Mouse (Mus musculus): ENCODE data around the gene Gadd45b.

The Gadd45b gene

DNA sequence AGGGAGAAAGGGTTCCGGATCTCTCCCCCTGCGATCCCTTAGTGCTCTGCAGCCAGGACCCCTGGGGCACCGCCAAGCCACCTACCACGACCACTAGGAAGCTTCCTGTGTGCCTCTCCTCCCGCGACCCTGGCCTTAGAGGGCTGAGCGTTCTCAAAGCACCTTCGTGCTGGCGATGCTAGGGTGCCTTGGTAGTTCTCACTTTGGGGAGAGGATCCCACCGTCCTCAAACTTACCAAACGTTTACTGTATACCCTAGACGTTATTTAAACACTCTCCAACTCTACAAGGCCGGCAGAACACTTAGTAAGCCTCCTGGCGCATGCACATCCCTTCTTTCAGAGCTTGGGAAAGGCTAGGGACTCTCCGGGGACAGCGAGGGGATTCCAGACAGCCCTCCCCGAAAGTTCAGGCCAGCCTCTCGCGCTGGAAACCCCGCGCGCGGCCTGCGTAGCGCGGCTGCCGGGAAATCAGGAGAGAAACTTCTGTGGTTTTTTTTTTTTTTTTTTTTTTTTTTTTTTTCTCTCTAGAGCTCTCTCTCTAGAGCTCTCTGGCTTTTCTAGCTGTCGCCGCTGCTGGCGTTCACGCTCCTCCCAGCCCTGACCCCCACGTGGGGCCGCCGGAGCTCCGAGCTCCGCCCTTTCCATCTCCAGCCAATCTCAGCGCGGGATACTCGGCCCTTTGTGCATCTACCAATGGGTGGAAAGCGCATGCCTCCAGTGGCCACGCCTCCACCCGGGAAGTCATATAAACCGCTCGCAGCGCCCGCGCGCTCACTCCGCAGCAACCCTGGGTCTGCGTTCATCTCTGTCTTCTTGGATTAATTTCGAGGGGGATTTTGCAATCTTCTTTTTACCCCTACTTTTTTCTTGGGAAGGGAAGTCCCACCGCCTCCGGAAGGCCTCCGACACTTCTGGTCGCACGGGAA lies at the start of gene Gadd45b:
Gadd45b (plus strand) TSS at position 775 of the 928 bp plus-strand sequence.
- in situ Hi-C loops (cut with MboI, MseI) = loop anchor here (5.0 to 10.0 kb wide), 2 partner anchors 63 to 785 kb away; partner anchors contain the start of genes Cbarp and Midn

DNA sequence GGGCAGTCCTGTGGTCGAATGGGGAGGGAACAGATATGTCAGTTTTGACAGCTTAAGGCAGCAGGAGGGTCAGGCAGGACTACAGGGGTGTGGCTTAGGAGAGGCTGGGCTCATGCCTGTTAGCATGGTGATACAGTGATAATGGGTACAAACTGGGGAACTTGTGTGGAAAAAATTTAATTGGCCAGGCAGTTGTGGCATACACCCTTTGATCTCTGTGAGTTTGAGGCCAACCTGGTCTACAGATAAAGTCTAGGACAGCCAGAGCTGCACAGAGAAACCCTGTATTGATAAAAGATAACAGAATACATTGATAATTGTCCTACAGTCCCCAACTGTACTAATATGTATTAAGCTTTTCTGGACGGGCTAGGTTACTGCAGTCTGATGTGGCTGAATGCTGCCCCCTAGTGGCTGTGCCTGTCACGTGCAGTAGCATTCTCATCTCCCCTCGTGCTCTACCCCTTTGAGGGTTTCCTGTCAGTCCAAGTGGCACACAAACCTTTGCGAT lies 49.7 kb upstream of the Gadd45b start:
- in situ Hi-C loops (cut with MboI, MseI) = no loop called here

DNA sequence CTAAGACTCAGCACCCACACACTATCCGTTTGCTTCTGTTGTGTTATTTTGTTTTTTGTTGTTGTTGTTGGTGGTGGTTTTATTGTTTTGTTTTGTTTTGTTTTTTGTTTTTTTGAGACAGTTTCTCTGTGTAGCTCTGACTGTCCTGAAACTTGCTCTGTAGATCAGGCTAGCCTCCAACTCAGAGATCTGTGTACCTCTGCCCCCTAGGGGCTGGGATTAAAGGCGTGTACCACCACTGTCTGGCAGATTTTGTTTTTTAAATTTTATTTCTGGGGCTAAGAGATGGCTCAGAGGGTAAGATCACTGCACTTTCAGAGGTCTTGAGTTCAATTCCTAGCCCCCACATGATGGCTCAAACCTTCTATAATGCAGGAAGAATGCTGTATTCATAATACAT lies 49.0 kb upstream of the Gadd45b start:
- in situ Hi-C loops (cut with MboI, MseI) = no loop called here

DNA sequence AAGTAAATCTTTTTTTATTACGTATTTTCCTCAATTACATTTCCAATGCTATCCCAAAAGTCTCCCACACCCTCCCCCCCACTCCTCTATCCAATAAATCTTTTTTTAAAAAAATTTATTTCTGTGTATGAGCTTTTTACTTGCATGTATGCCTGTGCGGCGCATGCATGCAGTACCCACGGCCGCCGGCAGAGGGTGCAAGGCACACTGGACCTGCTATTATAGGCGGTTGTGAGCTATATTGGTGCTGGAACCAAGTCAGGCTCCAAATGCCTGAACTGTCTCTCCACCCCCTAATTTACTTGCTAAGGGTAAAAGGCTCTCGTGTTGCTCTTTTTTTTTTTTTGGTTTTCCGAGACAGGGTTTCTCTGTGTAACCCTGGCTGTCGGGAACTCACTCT lies 48.6 kb upstream of the Gadd45b start:
- in situ Hi-C loops (cut with MboI, MseI) = no loop called here

- in situ Hi-C loops (cut with MboI, MseI) = no loop called here
Measured at GRCm38 (mm10) chr10:80887181-80887580, 42.7 kb upstream of the Gadd45b start.

GRCm38 (mm10) chr10:80895100-80895499 lies 34.8 kb upstream of the Gadd45b start:
- in situ Hi-C loops (cut with MboI, MseI) = loop anchor here (5.0 kb wide), 1 partner anchor 43 kb away; no protein-coding TSS in a partner anchor

GRCm38 (mm10) chr10:80895697-80896096 lies 34.2 kb upstream of the Gadd45b start:
- in situ Hi-C loops (cut with MboI, MseI) = loop anchor here (5.0 kb wide), 1 partner anchor 43 kb away; no protein-coding TSS in a partner anchor

- in situ Hi-C loops (cut with MboI, MseI) = loop anchor here (5.0 kb wide), 1 partner anchor 45 kb away; no protein-coding TSS in a partner anchor
Measured at GRCm38 (mm10) chr10:80896581-80897485, 33.0 kb upstream of the Gadd45b start.

DNA sequence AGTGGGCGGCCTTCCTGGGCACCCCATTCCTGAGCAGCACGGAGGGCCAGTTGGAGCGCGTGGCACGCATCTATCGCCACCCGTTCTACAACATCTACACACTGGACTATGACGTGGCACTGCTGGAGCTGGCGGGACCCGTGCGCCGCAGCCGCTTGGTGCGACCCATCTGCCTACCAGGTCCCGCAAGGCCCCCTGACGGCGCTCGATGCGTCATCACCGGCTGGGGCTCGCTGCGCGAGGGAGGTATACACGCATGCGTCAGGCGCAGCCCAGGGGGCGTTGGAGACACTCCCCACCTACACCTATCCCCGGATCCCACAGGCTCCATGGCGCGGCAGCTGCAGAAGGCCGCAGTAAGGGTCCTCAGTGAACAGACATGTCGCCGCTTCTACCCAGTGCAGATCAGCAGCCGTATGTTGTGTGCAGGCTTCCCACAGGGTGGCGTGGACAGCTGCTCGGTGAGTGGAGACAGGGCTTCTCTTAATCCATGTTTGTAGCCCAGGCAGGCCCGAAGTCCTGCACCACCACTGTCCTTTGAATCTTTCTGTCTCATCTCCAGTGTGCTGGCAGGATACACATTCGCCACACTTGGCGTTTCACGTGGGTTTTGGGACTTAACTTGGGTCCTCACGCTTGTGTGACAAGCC lies 31.9 kb upstream of the Gadd45b start:
- in situ Hi-C loops (cut with MboI, MseI) = loop anchor here (5.0 kb wide), 1 partner anchor 46 kb away; no protein-coding TSS in a partner anchor

- in situ Hi-C loops (cut with MboI, MseI) = loop anchor here (5.0 kb wide), 1 partner anchor 47 kb away; no protein-coding TSS in a partner anchor
Measured at GRCm38 (mm10) chr10:80899074-80899473, 30.8 kb upstream of the Gadd45b start.

DNA sequence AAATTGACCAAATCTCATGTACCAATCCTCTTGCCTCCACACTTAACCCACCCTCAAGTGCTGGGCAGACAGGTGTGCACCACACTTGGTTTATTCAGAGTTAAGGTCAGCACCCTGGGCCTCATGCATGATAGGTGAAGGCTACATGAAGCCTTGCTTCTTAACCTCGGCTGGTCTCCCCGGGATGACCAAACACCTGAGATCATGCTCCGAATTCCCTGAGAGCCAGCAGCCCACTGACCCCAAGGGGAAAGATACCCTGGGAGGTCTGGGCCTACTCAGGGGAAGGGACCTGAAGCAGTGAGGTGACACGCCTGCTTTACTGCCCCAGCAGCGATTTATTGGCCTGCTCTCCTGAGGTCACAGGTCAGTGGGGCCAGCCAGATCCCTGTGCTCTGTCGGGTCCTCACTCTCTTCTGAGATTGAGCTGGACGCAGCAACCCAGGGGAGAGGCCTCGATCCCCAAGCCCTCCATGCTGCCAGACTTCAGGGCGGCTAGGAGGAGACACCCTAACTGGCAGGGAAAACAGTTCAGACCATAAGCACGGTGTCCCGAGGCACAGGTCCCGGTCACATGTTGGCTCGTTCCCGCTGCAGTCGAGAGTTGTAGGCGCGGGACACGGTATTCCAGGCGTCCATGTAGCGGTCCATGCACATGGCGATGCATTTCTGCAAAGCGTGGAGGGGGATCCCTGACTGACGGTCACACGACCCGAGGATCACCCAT lies 30.1 kb upstream of the Gadd45b start:
- in situ Hi-C loops (cut with MboI, MseI) = loop anchor here (5.0 kb wide), 1 partner anchor 47 kb away; no protein-coding TSS in a partner anchor

DNA sequence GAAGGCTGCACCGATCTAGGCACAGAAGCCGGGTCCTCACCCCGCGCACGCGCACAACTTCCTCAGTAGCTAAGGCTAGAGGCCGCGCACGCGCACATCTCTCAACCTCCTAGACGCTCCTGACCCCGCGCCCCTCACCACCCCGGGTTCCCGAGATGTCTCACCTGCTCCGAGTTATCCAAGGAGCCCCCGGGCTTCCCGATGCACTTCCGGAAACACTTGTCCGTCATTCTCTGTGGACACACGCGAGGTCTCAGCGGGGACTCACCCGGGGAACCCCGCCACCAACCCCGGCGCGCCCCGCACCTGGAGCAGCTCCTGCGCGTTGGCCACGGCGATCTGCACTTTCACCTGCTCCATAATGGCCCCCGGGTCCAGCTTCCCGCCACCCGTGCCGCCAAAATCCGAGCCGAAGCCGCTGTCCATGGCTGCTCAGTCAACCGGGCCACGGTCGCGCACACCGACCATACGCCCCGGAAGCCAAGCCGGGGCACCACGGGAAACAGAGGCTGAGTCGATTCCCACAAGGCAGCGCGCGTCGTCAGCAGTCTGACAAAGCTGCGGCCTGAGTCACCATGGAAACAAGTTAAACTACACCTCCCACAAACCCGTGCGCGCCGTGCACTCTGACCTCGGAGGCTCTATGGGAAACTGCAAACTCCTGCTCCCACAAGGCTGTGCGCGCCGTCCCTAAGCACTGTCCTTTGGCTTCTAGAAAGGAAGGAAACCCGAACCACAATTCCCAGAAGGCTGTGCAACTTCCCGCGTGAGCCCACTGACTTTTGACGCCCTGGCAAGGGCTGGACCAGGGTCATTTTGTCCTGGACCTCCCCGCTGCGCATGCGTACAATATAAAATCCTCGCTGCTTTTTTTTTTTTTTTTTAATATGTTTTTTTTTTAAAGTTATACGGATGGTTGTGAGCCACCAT lies 29.3 kb upstream of the Gadd45b start, which contains the start of gene Timm13:
Timm13 (minus strand) TSS at position 652 of the 930 bp plus-strand sequence.
- in situ Hi-C loops (cut with MboI, MseI) = no loop called here

DNA sequence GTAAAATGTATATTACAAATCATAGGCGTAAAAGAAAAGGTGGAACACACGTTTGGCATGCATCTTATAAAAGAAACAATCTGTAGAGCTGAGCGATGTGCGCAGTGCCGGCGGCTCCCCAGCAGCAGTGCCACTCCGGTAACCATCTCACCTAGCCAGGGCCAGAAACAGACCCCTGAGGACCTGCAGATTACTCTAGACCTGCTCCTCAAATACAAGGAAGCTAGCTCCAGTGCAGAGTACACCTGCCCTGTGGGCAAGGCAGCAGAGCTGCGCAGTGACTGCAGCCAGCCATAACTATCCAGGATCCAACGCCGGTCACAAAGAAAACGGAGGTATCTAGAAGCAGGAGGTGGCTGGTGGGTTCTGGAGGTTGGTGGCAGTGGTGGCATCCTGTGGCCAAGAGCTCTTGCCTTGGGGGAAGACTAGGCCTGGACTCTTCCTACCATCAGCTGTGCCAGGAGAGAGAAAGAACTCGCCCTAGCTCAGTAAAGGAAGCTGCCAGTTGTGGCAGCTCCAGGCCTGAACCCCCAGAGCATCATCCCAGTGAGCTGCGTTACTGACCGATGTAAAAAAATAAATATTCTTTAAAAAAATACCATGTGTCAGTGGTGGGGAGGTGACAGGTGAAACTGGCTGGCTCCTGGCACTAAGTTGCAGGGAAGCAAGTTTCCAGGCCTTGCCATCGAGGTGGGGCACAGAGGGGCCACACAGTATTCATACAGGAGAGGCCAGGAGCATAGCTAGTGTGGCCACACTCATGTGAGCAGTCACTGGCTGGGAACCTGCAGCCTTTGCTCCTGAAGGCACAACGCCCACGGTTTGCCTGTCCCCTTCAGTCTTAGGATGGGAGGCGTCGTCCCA lies 28.2 kb upstream of the Gadd45b start:
- in situ Hi-C loops (cut with MboI, MseI) = no loop called here

DNA sequence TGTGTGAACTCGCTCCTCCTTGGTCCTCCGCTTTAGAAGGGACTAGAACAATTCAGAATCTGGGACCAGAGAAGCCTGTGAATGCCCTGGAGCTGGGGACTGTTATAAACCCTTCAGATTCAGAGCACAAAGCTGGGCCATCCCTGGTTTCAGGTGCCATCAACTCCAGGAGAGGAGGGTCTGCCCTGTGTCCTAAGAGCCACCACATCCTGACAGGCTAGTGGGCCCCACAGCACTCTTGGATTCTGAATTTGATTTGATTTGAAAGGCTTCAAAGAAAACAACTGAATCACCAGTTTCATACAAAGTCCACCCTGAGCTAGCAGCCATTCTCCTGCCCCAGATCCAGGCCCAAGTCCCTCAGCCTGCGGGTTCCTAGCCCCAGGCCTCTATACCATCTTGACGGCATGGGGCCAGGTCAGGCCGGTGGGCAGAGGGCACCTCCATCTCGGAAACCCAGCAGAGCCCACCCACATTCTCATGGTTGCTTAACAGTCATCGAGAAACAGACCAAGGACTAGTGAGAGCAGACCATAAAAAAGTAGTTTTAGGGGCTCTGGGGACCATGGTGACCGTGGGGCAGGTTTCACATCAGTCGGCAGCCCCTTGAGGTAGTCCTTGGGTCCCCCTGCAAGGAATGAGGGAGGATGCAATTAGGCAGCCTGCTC lies 27.5 kb upstream of the Gadd45b start:
- in situ Hi-C loops (cut with MboI, MseI) = no loop called here

GRCm38 (mm10) chr10:80903282-80903681 lies 26.6 kb upstream of the Gadd45b start:
- in situ Hi-C loops (cut with MboI, MseI) = no loop called here

GRCm38 (mm10) chr10:80904004-80904693 lies 25.7 kb upstream of the Gadd45b start:
- in situ Hi-C loops (cut with MboI, MseI) = no loop called here

- in situ Hi-C loops (cut with MboI, MseI) = no loop called here
Measured at GRCm38 (mm10) chr10:80904709-80905108, 25.2 kb upstream of the Gadd45b start.

Measured in T-helper 2 cell (primary cell).